Mouse (Mus musculus) limb, embryonic 14.5 days (tissue): Measurements from ENCODE around the gene Fes. TPM values are rescaled to one million over a fixed set of nuclear protein-coding genes. Genes with fewer than 3 reads are reported as not detected.

ENCODE experiments used
- ATAC-seq: fragments of 200-750 bp; cut with Nextera tagmentation; 2 replicates; pipeline ENCODE4 v1.8.0; 2017; ENCODE audit warnings: low read depth, moderate number of reproducible peaks, moderate TSS enrichment; ENCODE audit not compliant: low FRiP score
- DNase-seq: peaks from one replicate; pipeline ENCODE4 v3.0.0-alpha.2; 2015; ENCODE audit warnings: low spot score
- H3K27ac ChIP-seq: fragments of 300-500 bp; sonication (generic); replicated peaks from 2 replicates; pipeline ENCODE4 v1.5.1; 2014; ENCODE audit warnings: low read depth, mild to moderate bottlenecking, low read length, moderate library complexity, mixed read lengths
- H3K27me3 ChIP-seq: fragments of 300-500 bp; sonication (generic); 2 replicates; pipeline ENCODE4 v1.6.1; 2014; ENCODE audit warnings: low read length, mixed read lengths; ENCODE audit not compliant: control insufficient read depth, insufficient read depth
- H3K36me3 ChIP-seq: fragments of 300-500 bp; sonication (generic); 2 replicates; pipeline ENCODE4 v1.6.1; 2014; ENCODE audit warnings: mild to moderate bottlenecking, low read length, moderate library complexity, mixed read lengths; ENCODE audit not compliant: control insufficient read depth, insufficient read depth
- H3K4me1 ChIP-seq: fragments of 300-500 bp; sonication (generic); 2 replicates; pipeline ENCODE4 v1.6.1; 2014; ENCODE audit warnings: antibody characterized with exemption, low read length, mixed read lengths; ENCODE audit not compliant: control insufficient read depth, insufficient read depth
- H3K4me2 ChIP-seq: fragments of 300-500 bp; sonication (generic); replicated peaks from 2 replicates; pipeline ENCODE4 v1.6.1; 2014; ENCODE audit warnings: low read depth, mild to moderate bottlenecking, low read length, moderate library complexity; ENCODE audit not compliant: severe bottlenecking
- H3K4me3 ChIP-seq: fragments of 300-500 bp; sonication (generic); replicated peaks from 2 replicates; pipeline ENCODE4 v1.5.1; 2014; ENCODE audit warnings: low read length
- H3K9ac ChIP-seq: fragments of 300-500 bp; sonication (generic); 2 replicates; pipeline ENCODE4 v1.6.1; 2014; ENCODE audit warnings: mild to moderate bottlenecking, low read depth, low read length, moderate library complexity; ENCODE audit not compliant: severe bottlenecking
- H3K9me3 ChIP-seq: fragments of 300-500 bp; sonication (generic); 2 replicates; pipeline ENCODE4 v1.6.1; 2016; ENCODE audit warnings: low read length; ENCODE audit not compliant: control insufficient read depth
- POLR2A ChIP-seq: fragments of 200-500 bp; IDR thresholded peaks from 2 replicates; pipeline ENCODE4 v1.8.0; 2012; ENCODE audit warnings: inconsistent platforms, mild to moderate bottlenecking, moderate library complexity, borderline replicate concordance; ENCODE audit not compliant: insufficient read depth, insufficient read length; ENCODE audit errors: extremely low read depth
- WGBS: fragments of 180-500 bp; shearing (Covaris S2); extraction: QIAGEN DNeasy Blood & Tissue Kit; methylation state at CpG from one replicate; pipeline ENCODE4 v1.1.7; 2014; 5-methylcytosine and 5-hydroxymethylcytosine counted together
- polyA plus RNA-seq, 2 experiments: library from polyadenylated mRNA; depleted of rRNA in 1 of 2; stranded (reverse) in 1 of 2; unstranded in 1 of 2; fragments of >200 nt; fragmentation: Nextera tagmentation in 1 of 2; extraction: Ambion mirVana in 1 of 2; gene quantifications; 2 replicates each; pipeline versions ENCODE4 v1.2.1 to v1.2.3; 2012 to 2014

The Fes gene
- polyA plus RNA-seq, 2 experiments, result 12.6 to 23.5 TPM

DNA sequence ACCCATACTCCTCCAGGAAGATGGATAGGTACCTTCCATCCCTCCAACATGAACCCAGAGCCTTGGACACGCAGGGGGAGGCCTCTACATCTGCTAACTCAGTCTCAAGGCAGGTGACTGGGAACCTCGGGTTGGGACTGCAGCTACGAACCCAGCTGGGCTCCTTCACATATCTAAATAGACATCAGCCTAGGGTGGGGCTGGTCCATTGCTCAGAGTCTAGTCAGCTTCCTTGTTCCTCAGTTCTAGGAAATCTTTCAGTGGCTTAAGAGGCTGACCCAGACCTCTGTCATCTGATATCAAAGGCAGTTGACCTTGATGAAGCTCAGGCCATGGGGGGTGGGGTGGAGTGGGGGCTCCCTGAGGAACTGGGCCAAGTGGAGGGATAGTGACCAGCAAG, 31.5 kb upstream of the Fes start:
- Histone ChIP-seq H3K4me1 (peaks cover 2% of the 10 kb centered on the region; the same call in 1 of the 2 replicates), H3K36me3 (no peaks in the 10 kb centered on the region), H3K4me3 (no peak overlapping the region), H3K9ac (no peak overlapping the region), H3K4me2 (no peak overlapping the region), H3K27me3 (no peaks in the 10 kb centered on the region), H3K9me3 (no peaks in the 10 kb centered on the region), H3K27ac (no peak overlapping the region)
- WGBS, result 53% methylated on average over 3 of the region's 3 CpGs
- TF ChIP-seq POLR2A, result no peak
- DNase-seq (no peak), ATAC-seq (no peak)

- H3K27ac ChIP-seq, result no peak overlapping the region
- 73% methylated on average over 3 of the region's 3 CpGs for WGBS
- H3K4me1 ChIP-seq, result peaks cover 1% of the 10 kb centered on the region; the same call in 1 of the 2 replicates
- H3K27me3 ChIP-seq, result no peaks in the 10 kb centered on the region
- H3K4me2 ChIP-seq, result no peak overlapping the region
- DNase-seq (no peak), ATAC-seq (no peak)
- H3K4me3 ChIP-seq, result no peak overlapping the region
- H3K9ac ChIP-seq, result no peak overlapping the region
- no peak for TF ChIP-seq POLR2A
- H3K36me3 ChIP-seq, result no peaks in the 10 kb centered on the region
- H3K9me3 ChIP-seq, result no peaks in the 10 kb centered on the region
Observed at GRCm38 (mm10) chr7:80418036-80418435, 30.3 kb upstream of the Fes start.

GRCm38 (mm10) chr7:80417601-80418000, 29.9 kb upstream of the Fes start:
- H3K27me3 ChIP-seq, result no peaks in the 10 kb centered on the region
- ATAC-seq, result no peak

DNA sequence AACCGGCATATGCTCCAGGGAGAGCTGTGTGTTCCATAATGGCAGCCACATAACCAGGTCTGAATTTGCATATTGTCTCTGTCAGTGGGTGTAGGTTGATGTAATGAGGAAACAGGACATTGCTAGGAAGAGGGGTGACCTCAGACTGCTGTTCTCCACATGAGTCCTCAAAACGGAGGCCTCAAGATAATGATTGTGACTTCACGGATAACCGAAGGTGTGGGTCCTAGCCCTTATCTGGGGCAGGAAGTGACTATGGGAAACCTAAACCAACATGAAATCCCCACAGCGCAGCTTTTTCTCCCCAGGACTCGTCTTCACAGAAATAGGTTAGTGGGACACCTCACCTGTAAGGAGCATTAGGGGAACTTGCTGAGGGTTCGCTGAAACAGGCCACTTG, 29.2 kb upstream of the Fes start:
- no peaks in the 10 kb centered on the region for H3K9me3 ChIP-seq
- no peak for DNase-seq
- no peak for ATAC-seq
- no peak overlapping the region for H3K27ac ChIP-seq
- H3K9ac ChIP-seq, result no peak overlapping the region
- WGBS, result 85% methylated on average over 7 of the region's 7 CpGs
- no peaks in the 10 kb centered on the region for H3K4me1 ChIP-seq
- H3K4me3 ChIP-seq, result no peak overlapping the region
- no peaks in the 10 kb centered on the region for H3K27me3 ChIP-seq
- H3K4me2 ChIP-seq, result no peak overlapping the region
- no peaks in the 10 kb centered on the region for H3K36me3 ChIP-seq
- no peak for TF ChIP-seq POLR2A

More at GRCm38 (mm10) chr7:80417601-80418000, 29.9 kb upstream of the Fes start:
- TF ChIP-seq POLR2A, result no peak
- no peaks in the 10 kb centered on the region for H3K9me3 ChIP-seq
- DNase-seq, result no peak
- no peaks in the 10 kb centered on the region for H3K4me1 ChIP-seq
- no peaks in the 10 kb centered on the region for H3K36me3 ChIP-seq
- H3K9ac ChIP-seq, result no peak overlapping the region
- no peak overlapping the region for H3K27ac ChIP-seq
- H3K4me2 ChIP-seq, result no peak overlapping the region
- H3K4me3 ChIP-seq, result no peak overlapping the region

GRCm38 (mm10) chr7:80414303-80414855, 26.6 kb upstream of the Fes start:
- H3K9me3 ChIP-seq, result no peaks in the 10 kb centered on the region
- ATAC-seq (no peak), DNase-seq (no peak)
- no peak for TF ChIP-seq POLR2A
- 72% methylated on average over 7 of the region's 7 CpGs for WGBS
- no peaks in the 10 kb centered on the region for H3K4me1 ChIP-seq
- H3K27me3 ChIP-seq, result no peaks in the 10 kb centered on the region
- H3K36me3 ChIP-seq, result no peaks in the 10 kb centered on the region
- no peak overlapping the region for H3K4me2 ChIP-seq
- H3K9ac ChIP-seq, result no peak overlapping the region
- H3K4me3 ChIP-seq, result no peak overlapping the region
- H3K27ac ChIP-seq, result no peak overlapping the region

GRCm38 (mm10) chr7:80413512-80414302, 26.0 kb upstream of the Fes start:
- 83% methylated on average over 9 of the region's 9 CpGs for WGBS

More at GRCm38 (mm10) chr7:80413512-80414302, 26.0 kb upstream of the Fes start:
- ATAC-seq, result no peak
- TF ChIP-seq POLR2A, result no peak
- Histone ChIP-seq H3K9me3 (no peaks in the 10 kb centered on the region), H3K4me3 (no peak overlapping the region), H3K4me2 (no peak overlapping the region), H3K36me3 (no peaks in the 10 kb centered on the region), H3K27ac (no peak overlapping the region), H3K27me3 (no peaks in the 10 kb centered on the region), H3K9ac (no peak overlapping the region), H3K4me1 (no peaks in the 10 kb centered on the region)
- DNase-seq, result no peak
